In the genomic region with DNA sequence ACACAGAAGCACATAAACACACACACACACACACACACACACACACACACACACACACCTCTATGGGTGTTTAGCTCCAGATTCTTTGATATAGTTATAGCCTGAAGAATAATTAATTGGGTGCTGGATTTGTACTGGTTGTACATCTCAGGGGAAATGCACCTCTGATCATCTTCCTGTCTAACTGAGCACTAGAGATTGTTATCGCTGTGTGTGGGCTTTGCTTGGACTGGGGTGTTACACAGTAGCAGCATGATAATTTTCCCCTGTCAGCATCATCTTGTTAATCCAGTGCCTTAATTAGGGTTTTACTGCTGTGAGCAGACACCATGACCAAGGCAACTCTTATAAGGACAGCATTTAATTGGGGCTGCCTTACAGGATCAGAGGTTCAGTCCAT, we compare ENCODE assay signal across 22 mouse cellular contexts.
DNase-seq lines count a peak whose midpoint lies in the region; ATAC-seq and TF ChIP-seq lines count a peak whose summit lies in the region.
"Had no signal": no experiment of that assay in that cellular context is flagged by ENCODE, and none has a peak within 500 bp of the region (broad histone marks: within the 10 kb centered on the region; RNA-seq: fewer than 3 reads in every experiment).

No protein-coding gene starts in this region.

- peak; percentile 56; the same call in 1 of the 2 replicates for ATAC-seq in neural tube, embryonic 14.5 days (ENCODE audit: low read depth)
- ATAC-seq in CD4-positive, CD25-positive, alpha-beta regulatory T cell, adult 4 months: peak; percentile 75
- no peak for ATAC-seq in kidney, embryonic 16.5 days (ENCODE audit: low FRiP score, low TSS enrichment)
- ATAC-seq: forebrain, postnatal 0 days; hindbrain, embryonic 16.5 days had no signal

- TF ChIP-seq CTCF in brain, embryonic 14.5 days (IDR thresholded peaks at IDR 0.05; ENCODE audit: borderline replicate concordance, extremely low read depth, insufficient read depth, insufficient read length): no peak
- TF ChIP-seq CTCF in kidney, adult 2 months (conservative IDR thresholded peaks at IDR 0.05; ENCODE audit: insufficient read depth, insufficient read length, low read depth, low read length): no peak

- no peaks in the 10 kb centered on the region for H3K4me1 ChIP-seq in neural tube, embryonic 14.5 days (ENCODE audit: control insufficient read depth, insufficient read depth, low read length)
- H3K4me1 ChIP-seq in kidney, embryonic 16.5 days (ENCODE audit: insufficient read depth, low read length): no peaks in the 10 kb centered on the region
- H3K4me1 ChIP-seq in kidney, adult 2 months (ENCODE audit: control insufficient read depth, insufficient read depth, low read length): no peaks in the 10 kb centered on the region
- H3K4me1 ChIP-seq: embryonic facial prominence, embryonic 13.5 days; forebrain, embryonic 12.5 days; heart, embryonic 15.5 days; hindbrain, embryonic 10.5 days had no signal

- H3K4me2 ChIP-seq in neural tube, embryonic 14.5 days (ENCODE audit: low read depth, low read length): no peak overlapping the region
- no peak overlapping the region for H3K4me2 ChIP-seq in kidney, embryonic 16.5 days (replicated peaks; ENCODE audit: low read depth, low read length)
- H3K4me2 ChIP-seq: embryonic facial prominence, embryonic 13.5 days; forebrain, embryonic 12.5 days; heart, embryonic 11.5 days; heart, embryonic 15.5 days had no signal

- TF ChIP-seq POLR2A in brain, embryonic 14.5 days (IDR thresholded peaks at IDR 0.05; ENCODE audit: borderline replicate concordance, extremely low read depth, insufficient read depth, insufficient read length, poor library complexity, severe bottlenecking): no peak
- no peak for TF ChIP-seq POLR2A in kidney, adult 2 months (IDR thresholded peaks at IDR 0.05; ENCODE audit: low read depth, low read length)

- no peak overlapping the region for H3K4me3 ChIP-seq in neural tube, embryonic 14.5 days (ENCODE audit: low read depth, low read length)
- no peak overlapping the region for H3K4me3 ChIP-seq in kidney, embryonic 16.5 days (ENCODE audit: low read length)
- no peak overlapping the region for H3K4me3 ChIP-seq in kidney, adult 2 months (ENCODE audit: insufficient read depth, low read depth, low read length)
- H3K4me3 ChIP-seq: embryonic facial prominence, embryonic 13.5 days; forebrain, embryonic 12.5 days; heart, adult 2 months; heart, embryonic 15.5 days; hindbrain, embryonic 10.5 days had no signal

- H3K9me3 ChIP-seq in neural tube, embryonic 14.5 days (ENCODE audit: control insufficient read depth, low read length): no peaks in the 10 kb centered on the region
- no peaks in the 10 kb centered on the region for H3K9me3 ChIP-seq in kidney, embryonic 16.5 days (ENCODE audit: low read length)
- H3K9me3 ChIP-seq: embryonic facial prominence, embryonic 13.5 days; heart, embryonic 15.5 days; hindbrain, embryonic 10.5 days had no signal

- DNase-seq in neural tube, embryonic 10.5 days (ENCODE audit: extremely low spot score, low spot score): no peak
- peak; percentile 42 for DNase-seq in brain, embryonic 14.5 days (ENCODE audit: low read depth)
- peak; percentile 60 for DNase-seq in naive thymus-derived CD4-positive, alpha-beta T cell, adult 2 months (ENCODE audit: low read depth)
- no peak for DNase-seq in kidney, adult 2 months
- DNase-seq in MN1 (ENCODE audit: low spot score): no peak
- DNase-seq: adrenal gland, postnatal 14 days; cerebellum, adult 18-20 months; cerebellum, adult 9-11 months; cerebellum, postnatal 36 days; forebrain, postnatal 0 days; gastrocnemius, postnatal 14 days; heart, adult 2 months had no signal

- H3K27me3 ChIP-seq in neural tube, embryonic 14.5 days (ENCODE audit: control insufficient read depth, insufficient read depth, low read length): no peaks in the 10 kb centered on the region
- H3K27me3 ChIP-seq in kidney, embryonic 16.5 days (ENCODE audit: insufficient read depth, low read length): no peaks in the 10 kb centered on the region
- no peaks in the 10 kb centered on the region for H3K27me3 ChIP-seq in kidney, adult 2 months (replicated peaks; ENCODE audit: control insufficient read depth, insufficient read depth, low read length)
- H3K27me3 ChIP-seq: CH12.LX; embryonic facial prominence, embryonic 13.5 days; forebrain, embryonic 12.5 days; heart, embryonic 15.5 days had no signal

- H3K9ac ChIP-seq in neural tube, embryonic 14.5 days (replicated peaks; ENCODE audit: low read depth, low read length): no peak overlapping the region
- no peak overlapping the region for H3K9ac ChIP-seq in kidney, embryonic 16.5 days (replicated peaks; ENCODE audit: low read length)
- H3K9ac ChIP-seq: embryonic facial prominence, embryonic 13.5 days; forebrain, embryonic 12.5 days; forebrain, postnatal 0 days; heart, embryonic 15.5 days had no signal

- H3K27ac ChIP-seq in neural tube, embryonic 14.5 days (ENCODE audit: low read depth, low read length): no peak overlapping the region
- no peak overlapping the region for H3K27ac ChIP-seq in kidney, embryonic 16.5 days (ENCODE audit: low read length)
- H3K27ac ChIP-seq in kidney, adult 2 months (ENCODE audit: insufficient read depth, low read depth, low read length): no peak overlapping the region
- H3K27ac ChIP-seq: embryonic facial prominence, embryonic 13.5 days; forebrain, embryonic 12.5 days; heart, adult 2 months; heart, embryonic 15.5 days; hindbrain, embryonic 10.5 days had no signal

- 88% methylated on average over 1 of the region's 1 CpGs for WGBS in neural tube, embryonic 14.5 days
- WGBS in kidney, embryonic 16.5 days: 97% methylated on average over 1 of the region's 1 CpGs
- 88% methylated on average over 1 of the region's 1 CpGs for WGBS in kidney, adult 2 months

- no peaks in the 10 kb centered on the region for H3K36me3 ChIP-seq in neural tube, embryonic 14.5 days (ENCODE audit: control insufficient read depth, insufficient read depth, low read length)
- no peaks in the 10 kb centered on the region for H3K36me3 ChIP-seq in kidney, embryonic 16.5 days (ENCODE audit: insufficient read depth, low read length)
- H3K36me3 ChIP-seq in kidney, adult 2 months (ENCODE audit: control insufficient read depth, insufficient read depth, low read length): no peaks in the 10 kb centered on the region
- H3K36me3 ChIP-seq: forebrain, embryonic 12.5 days; heart, embryonic 15.5 days had no signal

Comparison
In these comparisons a context has a peak if more than half of its experiments do, and no peak if none do; other contexts are left out.
1. DNase-seq: peak in brain, embryonic 14.5 days (single experiment) and naive thymus-derived CD4-positive, alpha-beta T cell, adult 2 months (single experiment); none in neural tube, embryonic 10.5 days (single experiment), kidney, adult 2 months (single experiment) and MN1 (single experiment).